Mouse (Mus musculus): ENCODE measurements around the gene Chek2. TPM values are rescaled to one million over a fixed set of nuclear protein-coding genes. Genes with fewer than 3 reads are reported as not detected.

The Chek2 gene
- polyA plus RNA-seq, 1 experiment from 2014 or later, result 10.9 TPM

DNA sequence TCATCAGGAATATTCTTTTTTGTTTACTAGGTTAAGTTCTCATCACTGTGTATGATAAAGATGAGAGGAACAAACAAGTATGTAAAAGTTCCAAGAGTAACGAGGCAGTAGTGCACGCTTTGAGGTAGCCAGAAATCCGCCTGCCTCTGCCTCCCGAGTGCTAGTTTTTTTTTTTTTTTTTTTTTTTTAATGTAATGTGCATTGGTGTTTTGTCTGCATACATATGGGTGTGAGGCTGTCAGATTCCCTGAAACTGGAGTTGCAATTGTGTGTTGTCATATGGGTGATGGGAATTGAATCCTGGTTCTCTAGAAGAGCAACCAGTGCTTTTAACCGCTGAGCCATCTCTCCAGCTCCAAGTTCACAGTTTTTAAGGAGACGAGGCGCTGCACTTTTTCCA lies 39.3 kb downstream of the Chek2 start:
- H3K4me2 ChIP-seq (replicated peaks; ENCODE audit: low read depth), result peak overlapping the region; percentile 82
- no peaks in the 10 kb centered on the region for H3K4me1 ChIP-seq (replicated peaks; ENCODE audit: control insufficient read depth, insufficient read depth)
- H3K9me3 ChIP-seq (ENCODE audit: control insufficient read depth, low read length), result no peaks in the 10 kb centered on the region
- H3K4me3 ChIP-seq (ENCODE audit: low read depth, low read length), result peak overlapping the region; percentile 72
- H3K9ac ChIP-seq (ENCODE audit: low read length), result peak overlapping the region; percentile 85
- ATAC-seq (ENCODE audit: low FRiP score, low TSS enrichment), result no peak
- H3K27me3 ChIP-seq (ENCODE audit: control insufficient read depth, insufficient read depth, low read length), result no peaks in the 10 kb centered on the region
- H3K27ac ChIP-seq (replicated peaks), result peak overlapping the region; percentile 77
- WGBS, result 62% methylated on average over 7 of the region's 7 CpGs
- no peaks in the 10 kb centered on the region for H3K36me3 ChIP-seq (ENCODE audit: control insufficient read depth, insufficient read depth, low read length)
- DNase-seq (ENCODE audit: low spot score), result no peak
- no peak for TF ChIP-seq CTCF (IDR thresholded peaks at IDR 0.05; ENCODE audit: low read depth)
- no peak for TF ChIP-seq EP300 (optimal IDR thresholded peaks at IDR 0.05)

DNA sequence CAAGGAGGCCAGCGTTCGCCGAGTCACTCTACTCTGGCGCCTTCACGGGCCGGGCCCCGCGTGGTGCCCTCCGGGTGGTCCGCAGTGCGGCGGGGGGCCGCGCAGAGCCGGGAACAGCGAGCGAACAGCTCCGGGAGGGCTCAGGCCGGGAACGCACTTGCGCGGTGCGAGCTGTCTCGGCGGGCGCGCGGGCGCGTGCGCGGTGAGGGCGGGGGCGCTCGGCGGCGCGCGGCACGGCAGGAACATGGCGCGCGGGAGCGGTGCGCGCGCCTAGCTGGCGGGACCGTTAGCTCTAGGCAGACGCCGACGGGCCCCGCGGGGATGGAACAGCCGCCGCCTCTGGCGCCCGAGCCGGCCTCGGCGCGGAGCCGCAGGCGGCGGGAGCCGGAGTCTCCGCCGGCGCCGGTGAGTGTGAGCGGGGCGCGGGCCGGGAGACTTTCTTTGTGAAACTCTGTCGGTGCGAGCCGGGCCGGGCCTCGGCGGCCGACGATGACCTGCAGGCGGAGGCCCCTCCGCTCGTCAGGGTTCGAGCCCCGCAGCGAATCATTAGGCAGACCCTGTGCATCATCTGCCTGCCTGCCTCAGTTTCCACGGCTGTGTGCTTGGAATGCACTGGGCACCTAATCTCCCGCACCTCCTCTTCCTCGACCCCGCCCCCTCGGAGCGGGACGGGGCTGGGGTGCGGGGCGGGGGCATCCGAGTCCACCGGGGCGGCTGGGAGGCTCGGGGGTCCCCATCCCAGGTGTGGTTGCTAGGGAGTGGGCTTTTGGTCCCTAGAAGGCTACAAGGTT lies 40.0 kb downstream of the Chek2 start, which contains the start of gene Ttc28:
Gene Ttc28, plus strand, starts transcription at position 220 of the 791 bp plus-strand sequence.
- ATAC-seq (ENCODE audit: low FRiP score, low TSS enrichment), result peak; percentile 89
- no peaks in the 10 kb centered on the region for H3K4me1 ChIP-seq (replicated peaks; ENCODE audit: control insufficient read depth, insufficient read depth)
- DNase-seq (ENCODE audit: low spot score), result peak; percentile 82
- peak within 1 kb of the TSS; percentile 72 for H3K4me3 ChIP-seq (ENCODE audit: low read depth, low read length)
- H3K27me3 ChIP-seq (ENCODE audit: control insufficient read depth, insufficient read depth, low read length), result no peaks in the 10 kb centered on the region
- no peaks in the 10 kb centered on the region for H3K36me3 ChIP-seq (ENCODE audit: control insufficient read depth, insufficient read depth, low read length)
- H3K4me2 ChIP-seq (replicated peaks; ENCODE audit: low read depth), result peak within 1 kb of the TSS; percentile 82
- H3K9me3 ChIP-seq (ENCODE audit: control insufficient read depth, low read length), result no peaks in the 10 kb centered on the region
- H3K9ac ChIP-seq (ENCODE audit: low read length), result peak within 1 kb of the TSS; percentile 85
- peak within 1 kb of the TSS; percentile 77 for H3K27ac ChIP-seq (replicated peaks)
- under 1% methylated on average over 72 of the region's 101 CpGs for whole genome bisulfite sequencing
- no peak; the same call in 1 of the 2 replicates for TF ChIP-seq CTCF (IDR thresholded peaks at IDR 0.05; ENCODE audit: low read depth)
- TF ChIP-seq EP300 (optimal IDR thresholded peaks at IDR 0.05), result no peak

DNA sequence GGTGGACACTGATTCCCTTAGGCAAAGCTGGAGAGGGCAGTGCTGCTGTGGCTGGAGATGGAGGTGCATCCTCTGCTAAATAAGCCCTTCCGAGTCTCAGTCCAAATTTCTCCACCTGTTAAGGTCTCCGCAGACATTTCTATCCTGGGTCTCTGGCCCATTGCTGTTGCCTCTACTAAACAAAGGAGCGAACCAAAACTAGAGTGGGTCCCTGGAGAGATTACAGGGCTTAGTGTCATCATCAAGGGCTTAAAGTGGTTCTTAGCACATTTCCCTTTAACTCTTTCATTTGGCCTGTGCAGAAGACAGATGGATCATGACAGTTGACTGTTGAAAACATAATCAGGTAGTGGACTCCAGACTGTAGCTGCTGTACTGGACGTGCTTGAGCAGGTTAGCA lies 48.8 kb downstream of the Chek2 start:
- no peaks in the 10 kb centered on the region for H3K4me1 ChIP-seq (replicated peaks; ENCODE audit: control insufficient read depth, insufficient read depth)
- no peak overlapping the region for H3K9ac ChIP-seq (ENCODE audit: low read length)
- H3K27ac ChIP-seq (replicated peaks), result no peak overlapping the region
- TF ChIP-seq EP300 (optimal IDR thresholded peaks at IDR 0.05) (no peak), CTCF (IDR thresholded peaks at IDR 0.05; ENCODE audit: low read depth) (no peak)
- H3K4me3 ChIP-seq (ENCODE audit: low read depth, low read length), result no peak overlapping the region
- H3K4me2 ChIP-seq (replicated peaks; ENCODE audit: low read depth), result no peak overlapping the region
- DNase-seq (ENCODE audit: low spot score) (no peak), ATAC-seq (ENCODE audit: low FRiP score, low TSS enrichment) (no peak)
- H3K27me3 ChIP-seq (ENCODE audit: control insufficient read depth, insufficient read depth, low read length), result no peaks in the 10 kb centered on the region
- WGBS, result 85% methylated on average over 4 of the region's 4 CpGs
- H3K9me3 ChIP-seq (ENCODE audit: control insufficient read depth, low read length), result no peaks in the 10 kb centered on the region
- no peaks in the 10 kb centered on the region for H3K36me3 ChIP-seq (ENCODE audit: control insufficient read depth, insufficient read depth, low read length)

DNA sequence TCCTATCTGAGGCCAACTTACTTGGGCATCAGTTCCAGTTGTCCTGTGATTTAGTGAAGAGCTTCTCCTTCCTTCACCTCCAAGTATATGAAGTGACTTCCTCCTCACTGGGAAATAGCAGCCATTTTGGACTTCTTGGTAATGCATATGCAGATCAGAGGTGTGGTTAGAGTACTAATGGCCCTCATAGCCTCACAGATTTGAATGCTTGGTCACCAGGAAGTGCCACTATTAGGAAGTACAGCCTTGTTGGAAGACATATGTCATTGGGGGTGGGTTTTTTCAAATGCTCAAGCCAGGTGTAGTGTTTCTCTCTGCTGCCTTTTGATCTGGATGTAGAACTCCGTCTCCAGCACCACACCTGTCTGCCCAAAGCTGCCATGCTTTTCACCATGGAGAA lies 50.2 kb downstream of the Chek2 start:
- H3K4me1 ChIP-seq (replicated peaks; ENCODE audit: control insufficient read depth, insufficient read depth), result no peaks in the 10 kb centered on the region
- DNase-seq (ENCODE audit: low spot score) (no peak), ATAC-seq (ENCODE audit: low FRiP score, low TSS enrichment) (no peak)
- H3K9me3 ChIP-seq (ENCODE audit: control insufficient read depth, low read length), result no peaks in the 10 kb centered on the region
- H3K27ac ChIP-seq (replicated peaks), result no peak overlapping the region
- H3K4me2 ChIP-seq (replicated peaks; ENCODE audit: low read depth), result no peak overlapping the region
- H3K4me3 ChIP-seq (ENCODE audit: low read depth, low read length), result no peak overlapping the region
- 73% methylated on average over 1 of the region's 1 CpGs for WGBS
- H3K27me3 ChIP-seq (ENCODE audit: control insufficient read depth, insufficient read depth, low read length), result no peaks in the 10 kb centered on the region
- TF ChIP-seq EP300 (optimal IDR thresholded peaks at IDR 0.05), result no peak
- TF ChIP-seq CTCF (IDR thresholded peaks at IDR 0.05; ENCODE audit: low read depth), result no peak
- H3K36me3 ChIP-seq (ENCODE audit: control insufficient read depth, insufficient read depth, low read length), result no peaks in the 10 kb centered on the region
- no peak overlapping the region for H3K9ac ChIP-seq (ENCODE audit: low read length)

DNA sequence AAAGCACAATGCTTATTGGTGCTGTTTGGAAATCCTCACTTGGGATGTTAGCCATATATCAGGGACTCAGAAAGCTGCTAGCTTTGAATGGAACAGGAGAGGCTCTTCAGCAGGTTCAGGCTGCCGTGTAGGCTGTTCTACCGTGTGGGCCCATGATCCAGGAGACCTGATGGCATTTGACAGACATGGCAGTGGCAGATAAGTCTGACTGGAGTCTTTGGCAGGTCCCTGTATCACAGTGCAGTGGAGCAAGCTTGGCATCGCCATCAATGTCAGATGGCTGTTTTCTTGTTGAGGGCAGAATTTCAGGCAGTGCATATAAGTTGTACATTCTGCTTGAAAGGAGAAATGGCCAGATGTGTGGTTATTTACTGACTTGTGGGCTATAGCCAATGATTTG lies 50.8 kb downstream of the Chek2 start:
- no peak overlapping the region for H3K9ac ChIP-seq (ENCODE audit: low read length)
- no peak for ATAC-seq (ENCODE audit: low FRiP score, low TSS enrichment)
- no peaks in the 10 kb centered on the region for H3K36me3 ChIP-seq (ENCODE audit: control insufficient read depth, insufficient read depth, low read length)
- no peak overlapping the region for H3K4me3 ChIP-seq (ENCODE audit: low read depth, low read length)
- H3K9me3 ChIP-seq (ENCODE audit: control insufficient read depth, low read length), result no peaks in the 10 kb centered on the region
- H3K4me2 ChIP-seq (replicated peaks; ENCODE audit: low read depth), result no peak overlapping the region
- no peak for DNase-seq (ENCODE audit: low spot score)
- TF ChIP-seq CTCF (IDR thresholded peaks at IDR 0.05; ENCODE audit: low read depth), result no peak
- no peaks in the 10 kb centered on the region for H3K4me1 ChIP-seq (replicated peaks; ENCODE audit: control insufficient read depth, insufficient read depth)
- H3K27me3 ChIP-seq (ENCODE audit: control insufficient read depth, insufficient read depth, low read length), result no peaks in the 10 kb centered on the region
- WGBS, result 91% methylated on average over 3 of the region's 3 CpGs
- no peak overlapping the region for H3K27ac ChIP-seq (replicated peaks)

DNA sequence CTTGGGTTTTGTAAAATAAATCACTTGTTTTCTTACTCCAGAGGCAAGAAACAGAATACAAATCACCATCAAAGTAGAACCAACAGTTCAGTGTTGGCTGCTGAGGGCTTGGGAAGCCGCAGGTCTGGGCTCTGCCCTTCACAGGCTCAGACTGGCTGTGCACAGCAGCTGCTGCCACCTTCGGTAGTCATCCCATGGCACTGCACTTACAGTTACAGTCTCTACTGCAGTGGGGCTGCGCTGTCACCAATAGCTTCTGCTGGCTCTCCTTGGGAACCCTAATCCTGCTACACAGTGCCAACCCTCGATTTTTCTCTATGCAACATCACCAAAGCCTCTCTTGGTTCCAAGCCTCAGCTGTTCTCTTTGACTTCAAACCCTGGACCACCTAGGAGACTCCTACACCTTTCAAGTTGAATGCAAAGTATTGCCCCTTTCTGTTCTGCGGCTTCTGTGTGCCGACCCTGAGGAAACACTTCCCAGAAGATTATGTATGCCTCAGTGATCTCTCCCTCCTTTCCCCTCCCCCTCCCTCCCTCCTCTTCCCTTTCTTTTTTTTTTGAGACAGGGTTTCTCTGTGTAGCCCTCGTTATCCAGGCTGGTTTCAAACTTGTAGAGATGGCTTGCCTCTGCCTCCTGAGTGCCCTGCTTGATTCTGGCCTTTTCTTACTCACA lies 57.5 kb downstream of the Chek2 start:
- Histone ChIP-seq H3K4me2 (replicated peaks; ENCODE audit: low read depth) (no peak overlapping the region), H3K4me1 (replicated peaks; ENCODE audit: control insufficient read depth, insufficient read depth) (no peaks in the 10 kb centered on the region), H3K4me3 (ENCODE audit: low read depth, low read length) (no peak overlapping the region), H3K36me3 (ENCODE audit: control insufficient read depth, insufficient read depth, low read length) (no peaks in the 10 kb centered on the region), H3K27ac (replicated peaks) (no peak overlapping the region), H3K27me3 (ENCODE audit: control insufficient read depth, insufficient read depth, low read length) (no peaks in the 10 kb centered on the region), H3K9me3 (ENCODE audit: control insufficient read depth, low read length) (no peaks in the 10 kb centered on the region), H3K9ac (ENCODE audit: low read length) (no peak overlapping the region)
- DNase-seq (ENCODE audit: low spot score) (no peak), ATAC-seq (ENCODE audit: low FRiP score, low TSS enrichment) (no peak)
- no peak for TF ChIP-seq EP300 (optimal IDR thresholded peaks at IDR 0.05)
- no peak for TF ChIP-seq CTCF (IDR thresholded peaks at IDR 0.05; ENCODE audit: low read depth)
- 57% methylated on average over 7 of the region's 7 CpGs for WGBS

Data from stomach, postnatal 0 days (tissue).